Mouse (Mus musculus): ENCODE data around the gene Gprc5b. TPM values are rescaled to one million over a fixed set of nuclear protein-coding genes. Genes with fewer than 3 reads are reported as not detected.
A peak's percentile ranks its signal among the peaks of the same experiment; 100 is the strongest.

Gprc5b gene
- polyA plus RNA-seq, 1 experiment from 2014 or later = 2.9 TPM

- no peak for ATAC-seq
- 71% methylated on average over 8 of the region's 8 CpGs for WGBS
- H3K27me3 ChIP-seq (ENCODE audit: control insufficient read depth, insufficient read depth, low read depth, low read length) = no peaks in the 10 kb centered on the region
Measured at GRCm38 (mm10) chr7:118971499-118971898, 23.5 kb downstream of the Gprc5b start.

GRCm38 (mm10) chr7:118968870-118969269, 26.1 kb downstream of the Gprc5b start:
- H3K4me2 ChIP-seq (ENCODE audit: low read length) = no peak overlapping the region
- H3K9ac ChIP-seq (ENCODE audit: low read depth, low read length) = no peak overlapping the region
- no peak overlapping the region for H3K4me3 ChIP-seq (ENCODE audit: low read depth, low read length)
- ATAC-seq = no peak
- WGBS = 73% methylated on average over 3 of the region's 3 CpGs
- H3K27ac ChIP-seq (ENCODE audit: low read length) = no peak overlapping the region
- no peaks in the 10 kb centered on the region for H3K36me3 ChIP-seq (ENCODE audit: control insufficient read depth, insufficient read depth, low read length)
- H3K27me3 ChIP-seq (ENCODE audit: control insufficient read depth, insufficient read depth, low read depth, low read length) = no peaks in the 10 kb centered on the region
- H3K4me1 ChIP-seq (ENCODE audit: control insufficient read depth, insufficient read depth, low read length) = peaks cover 6% of the 10 kb centered on the region
- no peaks in the 10 kb centered on the region for H3K9me3 ChIP-seq (replicated peaks; ENCODE audit: control insufficient read depth, low read length, poor library complexity, severe bottlenecking)

More at GRCm38 (mm10) chr7:118971499-118971898, 23.5 kb downstream of the Gprc5b start:
- Histone ChIP-seq H3K4me2 (ENCODE audit: low read length) (no peak overlapping the region), H3K36me3 (ENCODE audit: control insufficient read depth, insufficient read depth, low read length) (no peaks in the 10 kb centered on the region), H3K27ac (ENCODE audit: low read length) (no peak overlapping the region), H3K4me1 (ENCODE audit: control insufficient read depth, insufficient read depth, low read length) (peaks cover 5% of the 10 kb centered on the region), H3K9me3 (replicated peaks; ENCODE audit: control insufficient read depth, low read length, poor library complexity, severe bottlenecking) (no peaks in the 10 kb centered on the region), H3K4me3 (ENCODE audit: low read depth, low read length) (no peak overlapping the region), H3K9ac (ENCODE audit: low read depth, low read length) (no peak overlapping the region)

DNA sequence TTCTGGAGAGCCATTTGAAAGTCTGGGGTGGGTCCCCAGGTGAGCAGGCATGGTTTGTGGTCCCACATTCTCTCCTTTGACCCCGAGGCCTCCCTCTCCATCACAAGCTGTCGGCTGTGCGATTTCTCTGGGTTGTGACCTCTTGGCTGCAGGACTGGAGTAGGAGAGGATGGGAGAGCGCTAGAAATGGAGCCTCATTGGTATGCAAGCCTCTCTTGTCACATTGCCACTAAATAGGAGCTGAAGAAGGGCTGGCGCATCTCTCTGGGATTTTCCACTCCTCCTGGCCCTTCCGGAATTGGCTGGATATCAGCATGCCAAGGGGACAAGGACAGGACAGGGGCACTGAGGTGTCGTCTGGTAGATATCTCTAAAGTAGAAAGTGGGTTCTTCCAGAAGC, 29.8 kb downstream of the Gprc5b start:
- Histone ChIP-seq H3K9me3 (replicated peaks; ENCODE audit: control insufficient read depth, low read length, poor library complexity, severe bottlenecking) (no peaks in the 10 kb centered on the region), H3K9ac (ENCODE audit: low read depth, low read length) (no peak overlapping the region), H3K4me2 (ENCODE audit: low read length) (no peak overlapping the region), H3K27me3 (ENCODE audit: control insufficient read depth, insufficient read depth, low read depth, low read length) (no peaks in the 10 kb centered on the region), H3K36me3 (ENCODE audit: control insufficient read depth, insufficient read depth, low read length) (no peaks in the 10 kb centered on the region), H3K4me3 (ENCODE audit: low read depth, low read length) (no peak overlapping the region), H3K4me1 (ENCODE audit: control insufficient read depth, insufficient read depth, low read length) (peaks cover 3% of the 10 kb centered on the region; the same call in 1 of the 2 replicates), H3K27ac (ENCODE audit: low read length) (no peak overlapping the region)
- 28% methylated on average over 7 of the region's 7 CpGs for WGBS
- ATAC-seq = 0 out of 2 replicates have a peak, but pooled peaks have one; percentile 28

- Histone ChIP-seq H3K4me1 (ENCODE audit: control insufficient read depth, insufficient read depth, low read length) (peaks cover 3% of the 10 kb centered on the region; the same call in 1 of the 2 replicates), H3K9ac (ENCODE audit: low read depth, low read length) (no peak overlapping the region), H3K36me3 (ENCODE audit: control insufficient read depth, insufficient read depth, low read length) (no peaks in the 10 kb centered on the region), H3K27me3 (ENCODE audit: control insufficient read depth, insufficient read depth, low read depth, low read length) (no peaks in the 10 kb centered on the region), H3K4me3 (ENCODE audit: low read depth, low read length) (no peak overlapping the region), H3K9me3 (replicated peaks; ENCODE audit: control insufficient read depth, low read length, poor library complexity, severe bottlenecking) (no peaks in the 10 kb centered on the region), H3K27ac (ENCODE audit: low read length) (no peak overlapping the region), H3K4me2 (ENCODE audit: low read length) (no peak overlapping the region)
- WGBS = 5% methylated on average over 3 of the region's 3 CpGs
- ATAC-seq = no peak
Measured at GRCm38 (mm10) chr7:118964777-118965176, 30.2 kb downstream of the Gprc5b start.

GRCm38 (mm10) chr7:118959209-118959608, 35.8 kb downstream of the Gprc5b start:
- Histone ChIP-seq H3K4me1 (ENCODE audit: control insufficient read depth, insufficient read depth, low read length) (no peaks in the 10 kb centered on the region), H3K36me3 (ENCODE audit: control insufficient read depth, insufficient read depth, low read length) (no peaks in the 10 kb centered on the region), H3K27ac (ENCODE audit: low read length) (no peak overlapping the region), H3K4me3 (ENCODE audit: low read depth, low read length) (no peak overlapping the region), H3K9ac (ENCODE audit: low read depth, low read length) (no peak overlapping the region), H3K9me3 (replicated peaks; ENCODE audit: control insufficient read depth, low read length, poor library complexity, severe bottlenecking) (no peaks in the 10 kb centered on the region), H3K27me3 (ENCODE audit: control insufficient read depth, insufficient read depth, low read depth, low read length) (no peaks in the 10 kb centered on the region), H3K4me2 (ENCODE audit: low read length) (no peak overlapping the region)
- ATAC-seq = no peak
- WGBS = 85% methylated on average over 7 of the region's 7 CpGs

GRCm38 (mm10) chr7:118956616-118957246, 38.3 kb downstream of the Gprc5b start:
- ATAC-seq = no peak
- Histone ChIP-seq H3K27ac (ENCODE audit: low read length) (no peak overlapping the region), H3K36me3 (ENCODE audit: control insufficient read depth, insufficient read depth, low read length) (no peaks in the 10 kb centered on the region), H3K9ac (ENCODE audit: low read depth, low read length) (no peak overlapping the region), H3K9me3 (replicated peaks; ENCODE audit: control insufficient read depth, low read length, poor library complexity, severe bottlenecking) (no peaks in the 10 kb centered on the region), H3K4me3 (ENCODE audit: low read depth, low read length) (no peak overlapping the region), H3K4me2 (ENCODE audit: low read length) (no peak overlapping the region), H3K4me1 (ENCODE audit: control insufficient read depth, insufficient read depth, low read length) (no peaks in the 10 kb centered on the region), H3K27me3 (ENCODE audit: control insufficient read depth, insufficient read depth, low read depth, low read length) (no peaks in the 10 kb centered on the region)
- 84% methylated on average over 4 of the region's 4 CpGs for WGBS

DNA sequence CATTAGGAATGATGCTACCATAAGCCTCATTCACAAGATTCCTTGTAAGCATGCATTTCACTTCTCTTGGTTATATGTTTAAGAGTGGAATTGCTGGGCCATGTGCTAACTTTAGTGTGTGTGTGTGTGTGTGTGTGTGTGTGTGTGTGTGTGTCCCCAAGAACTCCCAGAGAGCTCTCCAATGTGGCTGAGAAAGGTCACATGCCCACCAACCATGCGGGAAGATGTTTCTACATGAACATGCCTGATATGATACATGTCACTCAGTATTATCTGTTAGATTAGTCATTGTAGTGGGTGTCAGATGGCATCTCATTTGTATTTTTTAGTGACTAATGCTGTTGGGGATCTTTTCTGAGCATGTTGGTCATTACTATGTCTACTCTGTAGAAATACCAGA, 40.0 kb downstream of the Gprc5b start:
- Histone ChIP-seq H3K27ac (ENCODE audit: low read length) (no peak overlapping the region), H3K9ac (ENCODE audit: low read depth, low read length) (no peak overlapping the region), H3K36me3 (ENCODE audit: control insufficient read depth, insufficient read depth, low read length) (no peaks in the 10 kb centered on the region), H3K9me3 (replicated peaks; ENCODE audit: control insufficient read depth, low read length, poor library complexity, severe bottlenecking) (no peaks in the 10 kb centered on the region), H3K4me2 (ENCODE audit: low read length) (no peak overlapping the region), H3K27me3 (ENCODE audit: control insufficient read depth, insufficient read depth, low read depth, low read length) (no peaks in the 10 kb centered on the region), H3K4me3 (ENCODE audit: low read depth, low read length) (no peak overlapping the region), H3K4me1 (ENCODE audit: control insufficient read depth, insufficient read depth, low read length) (no peaks in the 10 kb centered on the region)
- ATAC-seq = no peak
- 90% methylated on average over 1 of the region's 1 CpGs for WGBS

DNA sequence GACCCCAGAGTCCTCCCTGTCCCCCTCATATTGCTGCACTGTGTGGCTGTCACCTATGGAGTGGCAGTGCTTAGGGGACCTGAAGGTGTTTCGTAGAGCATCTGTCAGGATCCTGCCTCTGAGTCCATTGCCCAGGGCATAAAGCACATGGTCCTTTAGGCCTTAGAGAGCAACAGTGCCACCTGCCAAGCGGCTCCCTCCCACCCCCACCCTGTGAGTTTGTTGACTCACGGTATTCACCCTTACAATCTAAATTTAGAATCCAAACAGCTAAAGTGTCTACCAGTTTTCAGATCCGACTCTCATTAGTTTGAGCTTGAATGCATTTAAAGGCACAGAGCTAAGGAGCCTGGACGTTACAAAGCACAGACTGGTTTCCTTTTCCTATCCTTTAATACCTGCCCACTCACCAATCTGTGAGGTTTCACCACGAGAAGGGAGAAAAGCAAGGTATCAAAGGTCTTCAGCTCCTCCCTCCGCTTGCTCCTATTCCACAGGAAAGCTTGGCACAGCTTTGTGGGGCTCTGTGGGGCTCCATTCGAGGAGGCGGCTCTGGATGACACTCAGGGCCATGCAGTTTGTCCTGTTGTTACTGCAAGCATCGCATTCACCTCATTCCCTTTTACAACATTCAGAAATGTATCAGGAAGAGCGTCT, 41.3 kb downstream of the Gprc5b start:
- ATAC-seq = no peak
- Histone ChIP-seq H3K4me2 (ENCODE audit: low read length) (no peak overlapping the region), H3K36me3 (ENCODE audit: control insufficient read depth, insufficient read depth, low read length) (no peaks in the 10 kb centered on the region), H3K4me1 (ENCODE audit: control insufficient read depth, insufficient read depth, low read length) (no peaks in the 10 kb centered on the region), H3K9me3 (replicated peaks; ENCODE audit: control insufficient read depth, low read length, poor library complexity, severe bottlenecking) (no peaks in the 10 kb centered on the region), H3K27me3 (ENCODE audit: control insufficient read depth, insufficient read depth, low read depth, low read length) (no peaks in the 10 kb centered on the region), H3K9ac (ENCODE audit: low read depth, low read length) (no peak overlapping the region), H3K27ac (ENCODE audit: low read length) (no peak overlapping the region), H3K4me3 (ENCODE audit: low read depth, low read length) (no peak overlapping the region)
- 63% methylated on average over 11 of the region's 11 CpGs for WGBS

DNA sequence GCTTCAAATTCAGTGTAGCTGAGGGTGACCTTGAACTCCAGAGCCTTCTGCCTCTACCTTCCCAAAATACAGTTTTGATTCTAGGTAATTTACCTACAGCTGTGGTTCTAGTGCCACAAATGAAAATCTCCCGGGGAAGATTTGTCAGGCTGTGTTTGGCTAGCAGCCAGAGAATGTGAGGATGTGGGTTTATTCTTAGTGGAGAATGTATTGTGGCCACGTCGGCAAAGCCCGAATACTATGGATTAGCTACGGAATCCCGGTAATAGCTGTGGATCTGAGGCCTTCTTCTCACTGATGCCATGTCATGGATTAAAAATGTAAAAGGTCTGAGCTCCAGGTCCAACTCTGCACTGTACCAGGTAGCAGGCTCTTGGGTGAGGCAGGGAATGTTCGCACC, 45.3 kb downstream of the Gprc5b start:
- WGBS = 43% methylated on average over 7 of the region's 7 CpGs

More for the DNA sequence above, 45.3 kb downstream of the Gprc5b start:
- ATAC-seq = no peak
- Histone ChIP-seq H3K4me3 (ENCODE audit: low read depth, low read length) (no peak overlapping the region), H3K4me1 (ENCODE audit: control insufficient read depth, insufficient read depth, low read length) (no peaks in the 10 kb centered on the region), H3K9me3 (replicated peaks; ENCODE audit: control insufficient read depth, low read length, poor library complexity, severe bottlenecking) (no peaks in the 10 kb centered on the region), H3K27ac (ENCODE audit: low read length) (no peak overlapping the region), H3K4me2 (ENCODE audit: low read length) (no peak overlapping the region), H3K27me3 (ENCODE audit: control insufficient read depth, insufficient read depth, low read depth, low read length) (no peaks in the 10 kb centered on the region), H3K36me3 (ENCODE audit: control insufficient read depth, insufficient read depth, low read length) (no peaks in the 10 kb centered on the region), H3K9ac (ENCODE audit: low read depth, low read length) (no peak overlapping the region)
